ENCODE assay signal across 7 mouse cellular contexts in the genomic region with DNA sequence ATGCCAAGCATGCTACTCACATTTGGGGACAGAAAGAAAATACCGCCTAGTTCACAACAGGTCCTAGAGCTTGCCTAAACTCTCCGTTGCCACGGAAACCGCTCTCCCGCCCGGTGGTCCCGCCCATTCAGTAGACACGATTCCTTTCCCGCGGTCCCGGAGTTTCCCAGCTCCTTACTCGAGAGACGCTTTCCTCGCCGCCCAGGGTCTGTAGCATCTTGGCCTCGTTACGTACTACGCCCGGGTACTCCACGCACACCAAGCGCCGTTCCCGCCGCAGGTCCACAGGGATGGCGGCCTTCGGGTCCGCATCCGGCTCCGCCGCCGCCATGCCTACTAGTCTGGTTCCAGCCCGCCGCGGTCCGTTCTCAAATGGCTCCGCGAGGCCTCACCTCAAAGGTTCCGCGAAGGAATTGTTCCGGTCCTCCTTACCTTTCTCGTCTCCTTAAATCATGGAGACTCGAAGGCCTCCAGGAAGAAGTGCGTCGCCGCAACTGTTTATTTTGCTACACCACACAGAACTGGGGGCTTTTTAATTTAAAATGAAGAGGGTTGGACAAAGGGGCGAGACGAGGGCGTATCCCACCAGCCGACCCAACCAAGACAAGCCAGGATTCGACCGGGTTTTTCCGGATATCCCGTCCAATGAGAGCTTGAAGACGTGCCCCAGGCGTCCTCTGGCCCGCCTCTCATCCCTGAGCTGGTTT. TPM values are rescaled to one million over a fixed set of nuclear protein-coding genes. Genes with fewer than 3 reads are reported as not detected.
DNase-seq lines count a peak whose midpoint lies in the region; ATAC-seq lines count a peak whose summit lies in the region.

No protein-coding gene starts in this region.

- no peaks in the 10 kb centered on the region for H3K9me3 ChIP-seq in intestine, embryonic 15.5 days
- no peaks in the 10 kb centered on the region for H3K9me3 ChIP-seq in midbrain, embryonic 10.5 days (replicated peaks)

- WGBS in intestine, embryonic 15.5 days, result under 1% methylated on average over 56 of the region's 56 CpGs
- WGBS in midbrain, embryonic 10.5 days, result under 1% methylated on average over 56 of the region's 56 CpGs

- intact Hi-C loops in gastrocnemius, postnatal 36 days (cut with DNase I), result loop anchor here (1.0 kb wide), 1 partner anchor 34 kb away; no protein-coding TSS in a partner anchor
- intact Hi-C loops in left cerebral cortex, postnatal 25 days (cut with DNase I), result loop anchor here (2.0 kb wide), 1 partner anchor 68 kb away; no protein-coding TSS in a partner anchor

- 0 out of 2 replicates have a peak, but pooled peaks cover 5% of the 10 kb centered on the region for H3K36me3 ChIP-seq in intestine, embryonic 15.5 days
- H3K36me3 ChIP-seq in midbrain, embryonic 10.5 days, result peaks cover 36% of the 10 kb centered on the region

- DNase-seq in adrenal gland, adult 2 months, result peak; percentile 92
- DNase-seq in embryo, embryonic 11.5 days (ENCODE audit: low read depth, low spot score), result peak; percentile 81
- peak; percentile 80 to 91 for DNase-seq in gastrocnemius, postnatal 36 days
- DNase-seq in left cerebral cortex, postnatal 25 days (ENCODE audit: low spot score in 2 of 2), result peak; percentile 89 to 91
- peak; percentile 90 for DNase-seq in midbrain, embryonic 10.5 days (ENCODE audit: low spot score)
- DNase-seq in right cerebral cortex, postnatal 4 days, result peak; percentile 89

- ATAC-seq in intestine, embryonic 15.5 days, result peak; percentile 94

- H3K4me3 ChIP-seq in intestine, embryonic 15.5 days (replicated peaks), result peak overlapping the region; percentile 81
- H3K4me3 ChIP-seq in midbrain, embryonic 10.5 days, result peak overlapping the region; percentile 76

- peak overlapping the region; percentile 68 for H3K4me2 ChIP-seq in intestine, embryonic 15.5 days (replicated peaks)

- peak overlapping the region; percentile 85 for H3K27ac ChIP-seq in intestine, embryonic 15.5 days
- H3K27ac ChIP-seq in midbrain, embryonic 10.5 days (replicated peaks), result peak overlapping the region; percentile 97

- H3K27me3 ChIP-seq in intestine, embryonic 15.5 days (replicated peaks), result no peaks in the 10 kb centered on the region
- H3K27me3 ChIP-seq in midbrain, embryonic 10.5 days (ENCODE audit: low read depth, poor library complexity, severe bottlenecking), result no peaks in the 10 kb centered on the region

- H3K4me1 ChIP-seq in intestine, embryonic 15.5 days (replicated peaks), result 0 out of 2 replicates have a peak, but pooled peaks cover 10% of the 10 kb centered on the region
- H3K4me1 ChIP-seq in midbrain, embryonic 10.5 days, result peaks cover 28% of the 10 kb centered on the region

- peak overlapping the region; percentile 57 for H3K9ac ChIP-seq in intestine, embryonic 15.5 days

RNA-seq across cellular contexts. Expression of a gene that starts 0.8 kb away (rescaled TPM):
- total RNA-seq in adrenal gland, adult 2 months (2021), result 10 to 100 TPM; 15.4 to 21.6 TPM
- 14.8 and 16.0 TPM in 2 replicates for polyA plus RNA-seq in adrenal gland, adult 2 months (2012; rRNA removed)
- 1 to 10 TPM; 5.9 to 6.2 TPM for total RNA-seq in gastrocnemius, postnatal 36 days (2021)
- polyA plus RNA-seq in intestine, embryonic 15.5 days (2015; fragmentation: Nextera tagmentation; extraction: Ambion mirVana), result 31.8 and 33.8 TPM in 2 replicates
- total RNA-seq in left cerebral cortex, postnatal 25 days (2021), result 10 to 100 TPM; 16.5 to 17.8 TPM
- 58.1 and 61.3 TPM in 2 replicates for polyA plus RNA-seq in midbrain, embryonic 10.5 days (2016; fragmentation: Nextera tagmentation; extraction: Ambion mirVana)

RNA-seq across cellular contexts. Expression of a gene that starts 19.6 kb away (rescaled TPM):
- total RNA-seq in adrenal gland, adult 2 months (2021), result under 1 TPM in 1 of 2 experiments, not detected in 1; 0.14 TPM
- polyA plus RNA-seq in adrenal gland, adult 2 months (2012; rRNA removed), result 0.06 TPM in 1 of 2 replicates, not detected in the other
- total RNA-seq in gastrocnemius, postnatal 36 days (2021), result not detected
- 159 and 428 TPM in 2 replicates for polyA plus RNA-seq in intestine, embryonic 15.5 days (2015; fragmentation: Nextera tagmentation; extraction: Ambion mirVana)
- total RNA-seq in left cerebral cortex, postnatal 25 days (2021), result not detected
- not detected in 2 replicates for polyA plus RNA-seq in midbrain, embryonic 10.5 days (2016; fragmentation: Nextera tagmentation; extraction: Ambion mirVana)

RNA-seq across cellular contexts. Expression of a gene that starts 39.0 kb away (rescaled TPM):
- not detected for total RNA-seq in adrenal gland, adult 2 months (2021)
- polyA plus RNA-seq in adrenal gland, adult 2 months (2012; rRNA removed), result 0.15 and 0.22 TPM in 2 replicates
- total RNA-seq in gastrocnemius, postnatal 36 days (2021), result not detected
- 1.1 and 1.5 TPM in 2 replicates for polyA plus RNA-seq in intestine, embryonic 15.5 days (2015; fragmentation: Nextera tagmentation; extraction: Ambion mirVana)
- total RNA-seq in left cerebral cortex, postnatal 25 days (2021), result not detected
- polyA plus RNA-seq in midbrain, embryonic 10.5 days (2016; fragmentation: Nextera tagmentation; extraction: Ambion mirVana), result 4.3 and 4.5 TPM in 2 replicates

RNA-seq across cellular contexts. Expression of a gene that starts 58.2 kb away (rescaled TPM):
- total RNA-seq in adrenal gland, adult 2 months (2021), result 10 to 100 TPM; 17.8 to 19.3 TPM
- polyA plus RNA-seq in adrenal gland, adult 2 months (2012; rRNA removed), result 7.8 and 8.3 TPM in 2 replicates
- 10 to 100 TPM; 30.4 to 35.5 TPM for total RNA-seq in gastrocnemius, postnatal 36 days (2021)
- polyA plus RNA-seq in intestine, embryonic 15.5 days (2015; fragmentation: Nextera tagmentation; extraction: Ambion mirVana), result 16.2 and 16.6 TPM in 2 replicates
- 10 to 100 TPM; 49.3 to 56.4 TPM for total RNA-seq in left cerebral cortex, postnatal 25 days (2021)
- polyA plus RNA-seq in midbrain, embryonic 10.5 days (2016; fragmentation: Nextera tagmentation; extraction: Ambion mirVana), result 21.7 and 25.7 TPM in 2 replicates

Comparison
In these comparisons a context has a peak if more than half of its experiments do, and no peak if none do; other contexts are left out.
1. Peak in every context shown above with its lines: DNase-seq, ATAC-seq, H3K4me3 ChIP-seq and H3K27ac ChIP-seq.